Mouse (Mus musculus) heart, embryonic 14.5 days (tissue): ENCODE data around the gene Hsh2d. TPM values are rescaled to one million over a fixed set of nuclear protein-coding genes. Genes with fewer than 3 reads are reported as not detected.

ENCODE experiments used
- ATAC-seq: fragments of 200-750 bp; cut with Nextera tagmentation; 2 replicates; pipeline ENCODE4 v1.8.0; 2017; ENCODE audit warnings: low read depth, moderate TSS enrichment; ENCODE audit not compliant: insufficient number of reproducible peaks, insufficient read depth, low FRiP score
- H3K27ac ChIP-seq, 2 experiments: fragments of 200-500 bp in 1 of 2; fragments of 300-500 bp in 1 of 2; sonication (generic) in 1 of 2; replicated peaks in 1 of 2; 2 replicates each; pipeline ENCODE4 v1.5.1; 2012 to 2014; ENCODE audit warnings: low read depth in 2 of 2, low read length in 2 of 2, control low read depth in 1 of 2, mild to moderate bottlenecking in 1 of 2, mixed read lengths in 1 of 2; ENCODE audit not compliant: control insufficient read depth in 1 of 2, insufficient read depth in 1 of 2
- H3K27me3 ChIP-seq: fragments of 300-500 bp; sonication (generic); 2 replicates; pipeline ENCODE4 v1.6.1; 2014; ENCODE audit warnings: mild to moderate bottlenecking, low read length, control low read depth; ENCODE audit not compliant: control insufficient read depth, insufficient read depth
- H3K36me3 ChIP-seq: fragments of 300-500 bp; sonication (generic); 2 replicates; pipeline ENCODE4 v1.6.1; 2014; ENCODE audit warnings: mild to moderate bottlenecking, control low read depth, low read length, mixed read lengths; ENCODE audit not compliant: control insufficient read depth, insufficient read depth
- H3K4me1 ChIP-seq, 2 experiments: fragments of 200-500 bp in 1 of 2; fragments of 300-500 bp in 1 of 2; sonication (generic) in 1 of 2; 2 replicates each; pipeline ENCODE4 v1.6.1; 2012 to 2014; ENCODE audit warnings: low read length in 2 of 2, control low read depth in 1 of 2, mixed read lengths in 1 of 2; ENCODE audit not compliant: control insufficient read depth in 2 of 2, insufficient read depth in 2 of 2
- H3K4me2 ChIP-seq: fragments of 300-500 bp; sonication (generic); 2 replicates; pipeline ENCODE4 v1.6.1; 2014; ENCODE audit warnings: mild to moderate bottlenecking, low read length
- H3K4me3 ChIP-seq, 2 experiments: fragments of 200-500 bp in 1 of 2; fragments of 300-500 bp in 1 of 2; sonication (generic) in 1 of 2; 2 replicates each; pipeline ENCODE4 v1.5.1; 2012 to 2014; ENCODE audit warnings: low read length in 2 of 2, mild to moderate bottlenecking in 2 of 2, control low read depth in 1 of 2, low read depth in 1 of 2, moderate library complexity in 1 of 2; ENCODE audit not compliant: control insufficient read depth in 1 of 2, insufficient read depth in 1 of 2
- H3K9ac ChIP-seq: fragments of 300-500 bp; sonication (generic); 2 replicates; pipeline ENCODE4 v1.6.1; 2014; ENCODE audit warnings: mild to moderate bottlenecking, low read length
- H3K9me3 ChIP-seq: fragments of 300-500 bp; sonication (generic); 2 replicates; pipeline ENCODE4 v1.6.1; 2016; ENCODE audit warnings: low read length, control low read depth; ENCODE audit not compliant: control insufficient read depth
- WGBS: fragments of 180-500 bp; shearing (Covaris S2); extraction: QIAGEN DNeasy Blood & Tissue Kit; methylation state at CpG from one replicate; pipeline ENCODE4 v1.1.7; 2014; 5-methylcytosine and 5-hydroxymethylcytosine counted together
- polyA plus RNA-seq: library from polyadenylated mRNA; unstranded; fragments of >200 nt; fragmentation: Nextera tagmentation; extraction: Ambion mirVana; gene quantifications from 2 replicates; pipeline ENCODE4 v1.2.1, GENCODE M21; 2014

The Hsh2d gene
- polyA plus RNA-seq, 1 experiment from 2014 or later: not detected

- ATAC-seq: no peak
- Histone ChIP-seq H3K36me3 (peaks cover 98% of the 10 kb centered on the region), H3K27ac (no peak overlapping the region), H3K9me3 (no peaks in the 10 kb centered on the region), H3K27me3 (no peaks in the 10 kb centered on the region), H3K4me1 (peaks cover 2 to 21% of the 10 kb centered on the region in 2 experiments), H3K4me2 (no peak overlapping the region), H3K9ac (no peak overlapping the region), H3K4me3 (no peak overlapping the region)
- WGBS: 76% methylated on average over 1 of the region's 1 CpGs
Measured at GRCm38 (mm10) chr8:72149056-72149455, 40.4 kb upstream of the Hsh2d start.

- Histone ChIP-seq H3K9ac (no peak overlapping the region), H3K27ac (no peak overlapping the region), H3K27me3 (no peaks in the 10 kb centered on the region), H3K4me1 (peaks cover 2 to 8% of the 10 kb centered on the region in 2 experiments; a peak in 3 of 4 replicates), H3K36me3 (peaks cover 74% of the 10 kb centered on the region), H3K9me3 (no peaks in the 10 kb centered on the region), H3K4me2 (no peak overlapping the region), H3K4me3 (no peak overlapping the region)
- 78% methylated on average over 3 of the region's 3 CpGs for WGBS
- ATAC-seq: no peak
Measured at GRCm38 (mm10) chr8:72151418-72152078, 37.9 kb upstream of the Hsh2d start.

GRCm38 (mm10) chr8:72153382-72153781 lies 36.1 kb upstream of the Hsh2d start:
- no peak for ATAC-seq

GRCm38 (mm10) chr8:72158096-72158495 lies 31.3 kb upstream of the Hsh2d start:
- H3K4me2 ChIP-seq: no peak overlapping the region
- peaks cover 10% of the 10 kb centered on the region for H3K36me3 ChIP-seq
- no peak overlapping the region for H3K4me3 ChIP-seq
- H3K27me3 ChIP-seq: no peaks in the 10 kb centered on the region
- no peak overlapping the region for H3K9ac ChIP-seq
- H3K4me1 ChIP-seq: peaks cover 7 to 18% of the 10 kb centered on the region in 2 experiments
- H3K9me3 ChIP-seq: no peaks in the 10 kb centered on the region
- WGBS: 81% methylated on average over 2 of the region's 2 CpGs
- no peak for ATAC-seq
- H3K27ac ChIP-seq: no peak overlapping the region

More at GRCm38 (mm10) chr8:72153382-72153781, 36.1 kb upstream of the Hsh2d start:
- Histone ChIP-seq H3K36me3 (peaks cover 56% of the 10 kb centered on the region), H3K27ac (no peak overlapping the region), H3K27me3 (no peaks in the 10 kb centered on the region), H3K4me1 (no peaks in the 10 kb centered on the region), H3K9ac (no peak overlapping the region), H3K9me3 (no peaks in the 10 kb centered on the region), H3K4me3 (no peak overlapping the region), H3K4me2 (no peak overlapping the region)

- Histone ChIP-seq H3K4me2 (no peak overlapping the region), H3K4me3 (no peak overlapping the region), H3K9me3 (no peaks in the 10 kb centered on the region), H3K4me1 (peaks cover 7 to 18% of the 10 kb centered on the region in 2 experiments), H3K9ac (no peak overlapping the region), H3K36me3 (peaks cover 10% of the 10 kb centered on the region), H3K27me3 (no peaks in the 10 kb centered on the region), H3K27ac (no peak overlapping the region)
- 74% methylated on average over 3 of the region's 3 CpGs for WGBS
- ATAC-seq: no peak
Measured at GRCm38 (mm10) chr8:72158726-72159125, 30.7 kb upstream of the Hsh2d start.

GRCm38 (mm10) chr8:72160007-72160406 lies 29.4 kb upstream of the Hsh2d start:
- ATAC-seq: no peak
- Histone ChIP-seq H3K4me1 (peaks cover 7 to 18% of the 10 kb centered on the region in 2 experiments), H3K4me3 (peak overlapping the region in 1 of 2 experiments; percentile 39; a peak in 2 of 4 replicates), H3K27ac (no peak overlapping the region), H3K9me3 (no peaks in the 10 kb centered on the region), H3K27me3 (no peaks in the 10 kb centered on the region), H3K36me3 (peaks cover 17% of the 10 kb centered on the region), H3K4me2 (peak overlapping the region; percentile 71), H3K9ac (peak overlapping the region; percentile 66; the same call in 1 of the 2 replicates)
- WGBS: 67% methylated on average over 3 of the region's 3 CpGs

- Histone ChIP-seq H3K9me3 (no peaks in the 10 kb centered on the region), H3K9ac (peak within 1 kb of the TSS; percentile 98), H3K36me3 (peaks cover 21% of the 10 kb centered on the region), H3K27me3 (no peaks in the 10 kb centered on the region), H3K4me1 (peaks cover 7 to 18% of the 10 kb centered on the region in 2 experiments), H3K27ac (peak within 1 kb of the TSS; percentile 83 to 84), H3K4me3 (peak within 1 kb of the TSS; percentile 90 to 98), H3K4me2 (peak within 1 kb of the TSS; percentile 94)
- WGBS: under 1% methylated on average over 82 of the region's 82 CpGs
- peak; percentile 99 for ATAC-seq
Measured at GRCm38 (mm10) chr8:72160707-72161697, 28.4 kb upstream of the Hsh2d start, which contains the start of gene Rab8a. Gene Rab8a (plus strand): TSS chr8:72161200.
